Mouse (Mus musculus): ENCODE measurements around the gene Amotl2.
"Not testable (repeated sequence)": the region's sequence is repeated elsewhere in the genome, so short reads cannot be mapped to it uniquely, and the experiment has no call there.

Amotl2 gene

GRCm38 (mm10) chr9:102735231-102735630, 18.8 kb downstream of the Amotl2 start:
- no peak for DNase-seq

GRCm38 (mm10) chr9:102735996-102736395, 19.5 kb downstream of the Amotl2 start:
- DNase-seq: no peak

GRCm38 (mm10) chr9:102737405-102737804, 20.9 kb downstream of the Amotl2 start:
- no peak for DNase-seq

GRCm38 (mm10) chr9:102746753-102747152, 30.3 kb downstream of the Amotl2 start:
- DNase-seq: no peak

- no peak for DNase-seq
These were observed 31.4 kb downstream of the Amotl2 start for GRCm38 (mm10) chr9:102747902-102748301.

- DNase-seq: no peak
These were observed 32.7 kb downstream of the Amotl2 start for GRCm38 (mm10) chr9:102749216-102749615.

- DNase-seq: no peak
These were observed 35.3 kb downstream of the Amotl2 start for GRCm38 (mm10) chr9:102751632-102752303.

GRCm38 (mm10) chr9:102753299-102753698, 36.8 kb downstream of the Amotl2 start:
- no peak for DNase-seq

GRCm38 (mm10) chr9:102755161-102755560, 38.7 kb downstream of the Amotl2 start:
- DNase-seq: no peak

- DNase-seq: no peak
These were observed 39.3 kb downstream of the Amotl2 start for GRCm38 (mm10) chr9:102755591-102756270.

GRCm38 (mm10) chr9:102756352-102756751, 39.9 kb downstream of the Amotl2 start:
- no peak for DNase-seq

- DNase-seq: no peak
These were observed 42.4 kb downstream of the Amotl2 start for GRCm38 (mm10) chr9:102758851-102759250.

- no peak for DNase-seq
These were observed 43.1 kb downstream of the Amotl2 start for GRCm38 (mm10) chr9:102759581-102760001.

- DNase-seq: no peak
These were observed 45.1 kb downstream of the Amotl2 start for GRCm38 (mm10) chr9:102761599-102761998.

GRCm38 (mm10) chr9:102762836-102763235, 46.4 kb downstream of the Amotl2 start:
- no peak for DNase-seq

GRCm38 (mm10) chr9:102763520-102763919, 47.0 kb downstream of the Amotl2 start:
- no peak for DNase-seq

GRCm38 (mm10) chr9:102764540-102764939, 48.1 kb downstream of the Amotl2 start:
- DNase-seq: not testable (repeated sequence)

- DNase-seq: no peak
These were observed 50.3 kb downstream of the Amotl2 start for GRCm38 (mm10) chr9:102766741-102767140.

- DNase-seq: no peak
These were observed 52.8 kb downstream of the Amotl2 start for GRCm38 (mm10) chr9:102769257-102769656.

GRCm38 (mm10) chr9:102770190-102770589, 53.7 kb downstream of the Amotl2 start:
- DNase-seq: no peak

- no peak for DNase-seq
These were observed 54.9 kb downstream of the Amotl2 start for GRCm38 (mm10) chr9:102771308-102771895.

GRCm38 (mm10) chr9:102777631-102778591, 61.4 kb downstream of the Amotl2 start:
- no peak for DNase-seq

GRCm38 (mm10) chr9:102779493-102779892, 63.0 kb downstream of the Amotl2 start:
- peak; percentile 72 for DNase-seq

Data from layer of hippocampus, adult 9-11 months (tissue).